Mouse (Mus musculus) thymus, postnatal 36 days (tissue): ENCODE measurements at regions not wholly inside any gene's neighbourhood (a gene's known extent, or its start where the extent isn't known, plus 50 kb on each side); places are given as distances from the start of the nearest gene placed in this dataset.

ENCODE experiments used
- DNase-seq, 2 experiments: peaks; one replicate each; pipeline ENCODE4 v3.0.0; 2022; ENCODE audit warnings: mixed read lengths in 2 of 2

DNA sequence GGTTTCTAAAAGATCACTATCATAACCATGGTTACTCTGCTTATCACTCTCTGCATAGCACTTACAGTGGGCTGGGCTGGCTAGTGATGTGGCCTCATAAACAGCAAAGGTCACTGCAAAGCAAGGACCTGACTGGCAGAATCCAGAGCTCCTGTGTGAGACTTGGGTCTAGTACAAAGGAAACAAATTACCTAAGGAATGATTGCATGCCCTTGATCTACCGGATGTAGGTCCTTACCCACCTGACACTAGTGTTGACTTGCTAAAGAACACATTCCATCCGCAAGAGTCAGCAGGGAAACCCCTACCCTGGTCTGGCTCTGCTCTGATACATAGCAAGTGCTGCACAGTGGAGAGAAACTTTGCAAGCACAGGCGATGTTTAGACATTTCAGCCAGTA lies 297.0 kb upstream of the Jag1 start:
- no peak for DNase-seq

DNA sequence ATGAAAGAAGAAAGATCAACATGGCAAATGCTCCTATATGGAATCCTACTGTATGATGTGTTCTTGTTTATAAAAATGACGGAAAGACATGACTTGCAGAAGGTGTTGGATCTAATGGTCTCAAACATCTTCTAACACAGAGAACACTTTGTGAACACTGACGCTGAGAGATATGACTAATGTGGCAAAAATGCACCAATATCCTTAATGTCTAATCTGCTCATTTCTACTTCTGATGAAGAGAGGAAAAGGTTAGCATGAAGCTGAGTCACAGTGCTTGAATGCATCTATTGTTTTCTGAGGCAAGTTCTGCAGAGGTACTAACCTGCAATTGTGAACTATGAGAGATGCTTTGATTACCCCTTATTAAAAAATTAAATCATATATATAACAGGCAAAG lies 293.2 kb upstream of the Jag1 start:
- no peak for DNase-seq

DNA sequence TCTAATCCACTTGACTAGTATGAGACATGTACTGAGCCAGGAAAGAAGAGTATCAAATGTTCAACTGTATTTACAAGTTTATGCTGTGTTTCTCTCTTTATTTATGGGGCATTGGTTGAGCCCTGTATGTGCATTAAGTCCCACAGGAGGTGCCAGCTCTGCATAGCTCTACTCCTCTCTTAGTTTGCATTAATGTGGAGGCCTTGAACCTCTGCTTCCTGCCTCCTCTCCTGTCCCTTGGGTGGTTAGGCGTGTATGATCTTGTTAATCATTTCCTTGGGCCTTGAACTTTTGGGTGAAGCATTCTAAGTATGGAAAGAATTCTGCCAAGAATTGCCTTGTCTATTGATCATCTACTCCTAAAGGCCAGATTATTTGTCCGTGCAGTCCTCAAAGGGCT lies 291.9 kb upstream of the Jag1 start:
- DNase-seq, result no peak

- no peak for DNase-seq
These were observed 277.0 kb upstream of the Jag1 start for GRCm38 (mm10) chr2:137393486-137393885.

DNA sequence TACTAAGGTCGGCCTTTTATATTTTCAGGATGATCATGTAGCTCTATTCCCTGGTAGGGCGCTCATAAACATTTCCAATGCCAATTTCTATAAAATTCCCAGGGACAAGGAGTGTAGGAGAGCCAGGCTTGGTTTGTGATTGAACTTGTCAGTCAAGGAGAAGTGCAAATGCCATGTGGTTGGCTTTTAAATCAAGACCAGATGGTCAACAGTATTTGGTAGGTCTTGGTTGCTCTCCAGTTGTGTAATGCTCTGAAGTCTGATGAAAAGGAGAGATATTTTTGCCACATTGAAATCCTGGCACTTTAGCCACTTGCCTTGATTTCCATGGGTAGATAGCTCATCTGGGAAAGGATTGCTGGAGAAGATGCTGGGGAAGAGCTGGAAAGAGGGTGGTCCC lies 263.4 kb upstream of the Jag1 start:
- no peak for DNase-seq

DNA sequence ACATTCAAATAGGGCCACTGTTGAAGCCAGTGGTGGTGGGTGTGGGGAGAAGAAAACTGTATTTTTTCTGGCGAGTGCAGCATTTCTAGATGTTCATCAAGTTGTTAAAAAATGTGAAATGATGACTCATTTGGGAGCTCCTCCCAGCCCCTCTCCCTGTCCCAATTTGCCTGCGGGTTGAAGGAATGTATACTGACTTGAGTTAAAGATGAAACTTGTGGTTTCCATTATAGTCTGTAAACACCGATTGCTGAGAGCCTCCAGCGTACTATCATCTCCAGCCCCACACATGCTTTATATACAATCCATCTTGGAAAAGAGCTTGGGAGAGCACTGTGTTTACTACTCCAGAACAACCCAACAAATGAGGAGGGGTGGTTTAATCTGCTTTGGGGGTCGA lies 258.9 kb upstream of the Jag1 start:
- DNase-seq, result no peak

DNA sequence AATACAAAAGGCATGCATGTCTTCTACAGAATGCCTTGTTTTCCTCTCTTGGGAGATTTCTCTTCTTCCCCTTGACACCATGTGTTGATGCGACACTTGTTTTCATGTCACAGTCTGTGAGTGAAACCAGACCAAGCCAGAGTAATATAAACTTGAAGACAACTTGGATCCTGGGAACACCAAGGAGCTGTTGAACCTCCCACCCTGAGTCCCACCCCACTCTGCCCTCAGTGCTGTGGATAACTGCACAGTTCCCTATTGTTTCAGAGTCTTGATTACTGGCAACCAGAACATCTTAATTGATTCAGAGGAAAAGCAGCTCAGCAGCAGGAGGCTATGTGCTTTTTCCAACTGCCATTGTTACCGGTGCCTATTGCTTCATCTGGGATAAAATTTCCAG lies 254.6 kb upstream of the Jag1 start:
- no peak for DNase-seq

DNA sequence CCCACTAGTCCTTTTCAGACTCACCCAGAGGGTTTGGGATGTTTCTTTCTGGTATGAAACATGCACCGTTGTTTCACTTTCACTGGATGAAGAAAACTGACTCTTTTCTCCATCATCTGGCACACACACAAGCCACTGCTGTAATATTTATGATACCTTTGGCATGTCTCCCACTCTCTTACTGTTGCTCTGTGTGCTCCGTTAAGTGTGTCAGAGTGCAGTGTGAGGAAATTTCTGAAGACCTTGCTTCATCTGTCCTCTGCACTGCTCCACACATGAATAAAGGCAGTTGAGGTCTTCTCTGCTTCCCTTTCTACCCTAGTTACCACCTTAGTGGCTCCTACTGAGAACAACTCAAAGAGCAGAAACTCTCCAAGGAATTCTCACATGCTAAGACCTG lies 246.6 kb upstream of the Jag1 start:
- no peak for DNase-seq

GRCm38 (mm10) chr2:137357181-137357738 lies 240.8 kb upstream of the Jag1 start:
- no peak for DNase-seq

DNA sequence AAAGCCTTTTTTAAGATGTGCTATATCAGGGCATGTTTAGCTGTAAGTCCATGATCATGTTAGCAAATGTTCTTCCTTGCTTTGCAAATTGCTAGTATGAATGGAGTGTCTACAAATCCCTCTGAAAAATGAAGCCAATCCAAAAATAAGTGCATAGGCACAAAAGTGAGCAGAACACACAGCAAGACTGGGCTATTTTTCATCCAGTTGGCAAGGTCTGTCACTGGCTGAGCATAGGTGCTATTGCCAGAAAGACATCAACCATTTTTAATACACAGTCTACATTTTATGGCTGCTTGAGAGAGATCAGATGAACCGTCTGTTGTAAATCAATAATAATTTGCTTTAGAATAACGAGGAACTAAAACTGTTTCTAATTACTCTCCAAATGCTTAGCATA lies 227.3 kb upstream of the Jag1 start:
- DNase-seq, result no peak

- DNase-seq, result no peak
These were observed 213.6 kb upstream of the Jag1 start for GRCm38 (mm10) chr2:137329995-137330394.

DNA sequence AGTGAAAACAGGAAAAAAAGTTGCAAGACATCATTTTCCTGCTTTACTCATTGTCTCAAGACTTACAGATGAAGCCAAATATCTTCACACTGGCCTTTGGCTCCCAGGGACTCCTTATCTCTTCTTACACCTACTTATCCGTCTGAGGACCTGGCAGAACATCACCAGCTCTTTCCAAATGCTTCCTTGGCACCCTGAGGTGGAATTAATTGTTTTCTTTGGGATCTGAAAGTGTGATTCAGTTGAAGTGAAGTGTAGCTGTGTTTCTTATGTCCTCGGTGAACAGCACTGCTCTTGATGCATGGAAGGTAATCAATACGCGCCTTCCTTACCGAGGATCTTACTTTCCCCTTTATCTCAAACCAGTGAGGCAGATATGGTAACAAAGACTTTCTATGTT lies 207.0 kb upstream of the Jag1 start:
- DNase-seq, result no peak

GRCm38 (mm10) chr2:137310511-137310910 lies 194.1 kb upstream of the Jag1 start:
- DNase-seq, result no peak

GRCm38 (mm10) chr2:137308116-137308515 lies 191.7 kb upstream of the Jag1 start:
- DNase-seq, result no peak

- DNase-seq, result no peak
These were observed 185.2 kb upstream of the Jag1 start for GRCm38 (mm10) chr2:137301474-137302267.

- no peak for DNase-seq
These were observed 172.8 kb upstream of the Jag1 start for GRCm38 (mm10) chr2:137289231-137289630.

GRCm38 (mm10) chr2:137271575-137272180 lies 155.2 kb upstream of the Jag1 start:
- DNase-seq, result no peak

- no peak for DNase-seq
These were observed 146.5 kb upstream of the Jag1 start for GRCm38 (mm10) chr2:137262911-137263310.

- DNase-seq, result no peak
These were observed 141.5 kb upstream of the Jag1 start for GRCm38 (mm10) chr2:137257847-137258515.

DNA sequence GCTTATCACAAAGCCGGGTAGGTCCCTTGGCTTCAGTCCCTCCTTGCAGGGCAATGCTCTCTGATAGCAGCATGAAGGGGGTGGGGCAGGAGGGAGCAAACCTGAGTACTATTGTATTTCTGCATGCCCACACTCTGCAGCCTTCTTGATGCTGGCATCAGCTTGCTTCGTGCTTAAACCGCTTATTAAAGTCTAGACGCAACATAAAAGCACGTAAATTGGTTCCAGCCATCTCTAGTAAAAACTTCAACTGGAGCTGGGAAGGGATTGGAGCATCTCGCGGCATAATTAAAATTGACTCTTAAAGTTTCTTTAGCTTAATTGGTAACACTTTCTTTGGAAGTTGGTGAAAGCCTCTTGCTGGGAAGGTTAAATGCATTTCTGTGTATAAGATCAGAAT lies 131.5 kb upstream of the Jag1 start:
- DNase-seq, result no peak

- no peak for DNase-seq
These were observed 127.9 kb upstream of the Jag1 start for GRCm38 (mm10) chr2:137244370-137244769.

GRCm38 (mm10) chr2:137243914-137244313 lies 127.5 kb upstream of the Jag1 start:
- DNase-seq, result no peak

GRCm38 (mm10) chr2:137236961-137237360 lies 120.5 kb upstream of the Jag1 start:
- DNase-seq, result no peak

DNA sequence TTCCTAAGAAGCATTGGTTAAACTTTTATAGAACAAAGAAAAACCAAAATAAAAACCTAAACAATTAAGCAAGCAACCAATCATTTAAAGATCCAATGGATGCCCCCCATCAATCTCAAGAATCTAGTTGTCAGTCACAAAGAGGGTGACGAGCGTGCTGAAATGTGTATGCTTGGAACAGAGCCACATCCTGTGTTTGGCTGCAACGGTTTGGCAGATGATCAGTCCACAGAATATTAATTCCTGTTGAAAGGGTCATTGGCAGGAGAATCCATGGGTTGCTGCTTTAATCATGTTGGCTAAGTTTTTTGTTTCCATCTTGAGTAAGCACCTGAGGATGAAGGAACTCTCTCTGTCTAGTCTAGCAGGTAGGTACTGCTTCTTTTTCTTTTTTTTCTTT lies 117.5 kb upstream of the Jag1 start:
- DNase-seq, result no peak
